Mouse (Mus musculus) heart, adult 2 months (tissue): ENCODE measurements at regions not wholly inside any gene's neighbourhood (a gene's known extent, or its start where the extent isn't known, plus 50 kb on each side); places are given as distances from the start of the nearest gene placed in this dataset.

Source experiments
- DNase-seq, 2 experiments: peaks; one replicate each; pipeline ENCODE4 v3.0.0; 2021
- H3K27ac ChIP-seq: fragments of 200-600 bp; 2 replicates; pipeline ENCODE4 v1.8.1; 2022
- H3K27me3 ChIP-seq: fragments of 200-500 bp; 2 replicates; pipeline ENCODE4 v1.6.1; 2012; ENCODE audit warnings: mild to moderate bottlenecking, low read length, inconsistent platforms, mixed read lengths; ENCODE audit not compliant: control insufficient read depth, insufficient read depth
- H3K36me3 ChIP-seq: fragments of 200-500 bp; 2 replicates; pipeline ENCODE4 v1.6.1; 2012; ENCODE audit warnings: low read length, inconsistent platforms; ENCODE audit not compliant: control insufficient read depth, insufficient read depth
- H3K4me1 ChIP-seq: fragments of 200-500 bp; 2 replicates; pipeline ENCODE4 v1.6.1; 2011; ENCODE audit warnings: low read length; ENCODE audit not compliant: control insufficient read depth, insufficient read depth
- H3K4me3 ChIP-seq: fragments of 200-600 bp; 2 replicates; pipeline ENCODE4 v1.8.1; 2022
- H3K79me2 ChIP-seq: fragments of 200-500 bp; replicated peaks from 2 replicates; pipeline ENCODE4 v1.6.1; 2012; ENCODE audit warnings: mild to moderate bottlenecking, inconsistent platforms, low read length, moderate library complexity, mixed read lengths; ENCODE audit not compliant: control insufficient read depth, insufficient read depth
- H3K9ac ChIP-seq: fragments of 200-500 bp; 2 replicates; pipeline ENCODE4 v1.6.1; 2012; ENCODE audit warnings: low read depth, mild to moderate bottlenecking, control low read depth, inconsistent platforms, low read length, mixed read lengths
- CTCF ChIP-seq: fragments of 200-600 bp; IDR thresholded peaks from 2 replicates; pipeline ENCODE4 v1.8.1; 2022; ENCODE audit warnings: antibody characterized with exemption, mild to moderate bottlenecking, moderate library complexity
- EP300 ChIP-seq: fragments of 200-500 bp; IDR thresholded peaks from 2 replicates; pipeline ENCODE4 v1.6.1; 2011; ENCODE audit warnings: low read depth, low read length, control low read depth; ENCODE audit not compliant: insufficient read depth
- POLR2A ChIP-seq: fragments of 200-500 bp; IDR thresholded peaks from 2 replicates; pipeline ENCODE4 v1.6.1; 2011; ENCODE audit warnings: mild to moderate bottlenecking, low read depth, low read length, control low read depth; ENCODE audit not compliant: insufficient read depth
- whole genome bisulfite sequencing: fragments of 180-500 bp; shearing (Covaris S2); methylation state at CpG from one replicate; pipeline ENCODE4 v1.1.7; 2018; 5-methylcytosine and 5-hydroxymethylcytosine counted together
- intact Hi-C: fragments of 180-260 bp; cut with DNase I; formaldehyde crosslinking; loops from one replicate; pipeline ENCODE4 v1.15.1; 2025

- TF ChIP-seq CTCF = no peak
- TF ChIP-seq EP300 = no peak
- no peak for TF ChIP-seq POLR2A
- Histone ChIP-seq H3K4me1 (no peaks in the 10 kb centered on the region), H3K27ac (no peak overlapping the region), H3K4me3 (no peak overlapping the region), H3K9ac (no peak overlapping the region), H3K27me3 (no peaks in the 10 kb centered on the region), H3K79me2 (no peaks in the 10 kb centered on the region), H3K36me3 (no peaks in the 10 kb centered on the region)
- 66% methylated on average over 15 of the region's 15 CpGs for WGBS
- DNase-seq = no peak
- intact Hi-C loops = no loop called here
Observed at GRCm38 (mm10) chr11:90844266-90844924, 156.2 kb upstream of the Tom1l1 start.

DNA sequence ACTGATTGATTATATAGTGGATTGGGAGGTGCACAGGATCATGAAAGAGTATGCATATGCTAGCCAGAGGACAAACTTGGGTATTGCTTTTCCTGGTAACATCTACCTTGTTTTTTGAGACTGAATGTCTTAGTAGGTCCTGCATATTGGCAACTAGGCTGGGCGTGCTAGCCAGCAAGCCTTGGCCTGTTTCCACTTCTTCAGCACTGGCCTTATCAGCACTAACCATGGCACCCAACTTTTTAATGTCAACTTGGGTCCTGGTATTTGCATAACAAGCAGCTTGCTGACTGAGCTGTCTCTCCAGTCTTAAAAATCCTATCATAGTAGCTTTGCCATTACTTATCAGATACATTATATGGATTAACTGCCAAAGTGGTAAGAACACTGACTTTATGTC is 150.0 kb upstream of the Tom1l1 start:
- Histone ChIP-seq H3K36me3 (no peaks in the 10 kb centered on the region), H3K27ac (no peak overlapping the region), H3K9ac (no peak overlapping the region), H3K4me1 (no peaks in the 10 kb centered on the region), H3K27me3 (no peaks in the 10 kb centered on the region), H3K79me2 (no peaks in the 10 kb centered on the region), H3K4me3 (no peak overlapping the region)
- intact Hi-C loops = no loop called here
- TF ChIP-seq CTCF (no peak), EP300 (no peak), POLR2A (no peak)
- DNase-seq = peak; percentile 19 to 44
- 56% methylated on average over 1 of the region's 1 CpGs for WGBS

GRCm38 (mm10) chr11:90824761-90825160 is 136.6 kb upstream of the Tom1l1 start:
- DNase-seq = no peak
- Histone ChIP-seq H3K4me1 (no peaks in the 10 kb centered on the region), H3K27ac (no peak overlapping the region), H3K27me3 (no peaks in the 10 kb centered on the region), H3K36me3 (no peaks in the 10 kb centered on the region), H3K4me3 (no peak overlapping the region), H3K9ac (no peak overlapping the region), H3K79me2 (no peaks in the 10 kb centered on the region)
- TF ChIP-seq CTCF = no peak
- TF ChIP-seq EP300 = no peak
- TF ChIP-seq POLR2A = no peak
- intact Hi-C loops = no loop called here
- WGBS = 59% methylated on average over 5 of the region's 5 CpGs

DNA sequence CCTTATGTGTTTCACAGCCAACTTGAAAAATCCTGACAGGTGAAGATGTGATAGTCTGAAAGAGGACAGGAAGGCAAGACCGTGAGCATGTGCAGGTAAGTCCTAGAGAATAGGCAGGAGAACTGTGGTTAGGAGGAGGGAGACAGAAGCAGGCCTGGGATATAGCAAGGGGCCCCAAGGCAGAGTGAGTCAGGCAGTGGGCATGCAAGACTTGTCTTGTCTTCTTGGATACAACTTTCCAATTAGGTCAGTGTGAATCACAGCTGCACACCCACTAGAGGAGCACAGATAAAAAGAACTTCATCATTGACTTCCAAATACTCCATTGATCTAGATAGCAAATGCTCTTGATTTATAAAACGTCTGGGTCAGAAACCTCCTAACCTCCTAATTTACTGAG is 128.6 kb upstream of the Tom1l1 start:
- H3K27me3 ChIP-seq = no peaks in the 10 kb centered on the region
- H3K79me2 ChIP-seq = no peaks in the 10 kb centered on the region
- no peak overlapping the region for H3K4me3 ChIP-seq
- 53% methylated on average over 2 of the region's 2 CpGs for WGBS
- no peaks in the 10 kb centered on the region for H3K36me3 ChIP-seq
- no peak for TF ChIP-seq POLR2A
- no peak for TF ChIP-seq EP300
- no peak for TF ChIP-seq CTCF
- DNase-seq = no peak
- no peak overlapping the region for H3K9ac ChIP-seq
- intact Hi-C loops = no loop called here
- H3K4me1 ChIP-seq = no peaks in the 10 kb centered on the region
- H3K27ac ChIP-seq = no peak overlapping the region

GRCm38 (mm10) chr11:90814471-90814870 is 126.3 kb upstream of the Tom1l1 start:
- DNase-seq = no peak
- WGBS = 67% methylated on average over 5 of the region's 5 CpGs
- TF ChIP-seq POLR2A (no peak), EP300 (no peak)
- no peaks in the 10 kb centered on the region for H3K36me3 ChIP-seq
- no peaks in the 10 kb centered on the region for H3K4me1 ChIP-seq
- no peak overlapping the region for H3K4me3 ChIP-seq
- intact Hi-C loops = no loop called here
- no peak overlapping the region for H3K27ac ChIP-seq
- H3K9ac ChIP-seq = no peak overlapping the region
- no peaks in the 10 kb centered on the region for H3K27me3 ChIP-seq
- H3K79me2 ChIP-seq = no peaks in the 10 kb centered on the region

- Histone ChIP-seq H3K27me3 (no peaks in the 10 kb centered on the region), H3K4me3 (no peak overlapping the region), H3K27ac (no peak overlapping the region), H3K4me1 (no peaks in the 10 kb centered on the region), H3K79me2 (no peaks in the 10 kb centered on the region), H3K36me3 (no peaks in the 10 kb centered on the region), H3K9ac (no peak overlapping the region)
- 71% methylated on average over 2 of the region's 2 CpGs for WGBS
- TF ChIP-seq CTCF (no peak), EP300 (no peak), POLR2A (no peak)
- intact Hi-C loops = no loop called here
- no peak for DNase-seq
Observed at GRCm38 (mm10) chr11:90812971-90813370, 124.8 kb upstream of the Tom1l1 start.
